Mouse (Mus musculus) embryonic facial prominence, embryonic 14.5 days (tissue): ENCODE measurements around the gene Suco. TPM values are rescaled to one million over a fixed set of nuclear protein-coding genes. Genes with fewer than 3 reads are reported as not detected.
A peak's percentile ranks its signal among the peaks of the same experiment; 100 is the strongest.

ENCODE experiments used
- ATAC-seq: fragments of 200-750 bp; cut with Nextera tagmentation; 2 replicates; pipeline ENCODE4 v1.8.0; 2017; ENCODE audit warnings: low read depth, moderate number of reproducible peaks, moderate TSS enrichment
- DNase-seq: peaks from one replicate; pipeline ENCODE4 v3.0.0-alpha.2; 2015; ENCODE audit warnings: low spot score
- H3K27ac ChIP-seq: fragments of 300-500 bp; sonication (generic); replicated peaks from 2 replicates; pipeline ENCODE4 v1.5.1; 2014; ENCODE audit warnings: low read depth, mild to moderate bottlenecking, low read length, moderate library complexity
- H3K27me3 ChIP-seq: fragments of 300-500 bp; sonication (generic); replicated peaks from 2 replicates; pipeline ENCODE4 v1.6.1; 2014; ENCODE audit warnings: low read length; ENCODE audit not compliant: control insufficient read depth, insufficient read depth
- H3K36me3 ChIP-seq: fragments of 300-500 bp; sonication (generic); 2 replicates; pipeline ENCODE4 v1.6.1; 2014; ENCODE audit warnings: low read length, mixed read lengths; ENCODE audit not compliant: control insufficient read depth, insufficient read depth
- H3K4me1 ChIP-seq: fragments of 300-500 bp; sonication (generic); 2 replicates; pipeline ENCODE4 v1.6.1; 2014; ENCODE audit warnings: antibody characterized with exemption, low read length; ENCODE audit not compliant: control insufficient read depth, insufficient read depth
- H3K4me2 ChIP-seq: fragments of 300-500 bp; sonication (generic); 2 replicates; pipeline ENCODE4 v1.6.1; 2014; ENCODE audit warnings: low read depth, mild to moderate bottlenecking, low read length, moderate library complexity, mixed read lengths
- H3K4me3 ChIP-seq: fragments of 300-500 bp; sonication (generic); 2 replicates; pipeline ENCODE4 v1.5.1; 2014; ENCODE audit warnings: low read depth, mild to moderate bottlenecking, low read length
- H3K9ac ChIP-seq: fragments of 300-500 bp; sonication (generic); 2 replicates; pipeline ENCODE4 v1.6.1; 2014; ENCODE audit warnings: low read depth, mild to moderate bottlenecking, low read length, moderate library complexity, mixed read lengths
- H3K9me3 ChIP-seq: fragments of 300-500 bp; sonication (generic); 2 replicates; pipeline ENCODE4 v1.6.1; 2016; ENCODE audit warnings: low read length; ENCODE audit not compliant: control insufficient read depth
- WGBS: fragments of 180-500 bp; shearing (Covaris S2); extraction: QIAGEN DNeasy Blood & Tissue Kit; methylation state at CpG from one replicate; pipeline ENCODE4 v1.1.7; 2014; 5-methylcytosine and 5-hydroxymethylcytosine counted together
- polyA plus RNA-seq: library from polyadenylated mRNA; unstranded; fragments of >200 nt; fragmentation: Nextera tagmentation; extraction: Ambion mirVana; gene quantifications from 2 replicates; pipeline ENCODE4 v1.2.1, GENCODE M21; 2014

Gene Suco
- polyA plus RNA-seq, 1 experiment from 2014 or later, result 28.7 TPM

DNA sequence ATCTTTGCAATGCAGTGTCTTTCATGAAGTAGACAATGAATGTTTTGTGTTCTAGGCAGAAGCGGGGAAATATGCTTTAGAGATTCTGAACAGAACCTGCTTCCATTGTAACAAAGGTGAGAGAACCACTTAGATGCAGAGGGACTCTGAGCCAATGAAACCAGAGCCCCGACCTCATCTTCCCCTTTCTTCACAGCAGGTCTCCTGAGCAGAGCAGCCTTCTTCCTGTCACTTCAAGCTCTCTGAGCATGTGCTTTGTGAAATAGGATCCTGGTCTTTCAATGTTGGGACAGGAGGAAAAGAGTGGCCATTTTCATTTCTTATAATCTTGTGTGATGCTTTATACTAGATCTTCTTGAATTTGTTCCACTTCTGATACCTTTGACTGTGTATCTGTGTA, 23.6 kb upstream of the Suco start:
- H3K27ac ChIP-seq, result no peak overlapping the region
- 43% methylated on average over 2 of the region's 2 CpGs for WGBS
- DNase-seq, result no peak
- no peak for ATAC-seq
- H3K4me2 ChIP-seq, result no peak overlapping the region
- H3K36me3 ChIP-seq, result no peaks in the 10 kb centered on the region
- no peaks in the 10 kb centered on the region for H3K4me1 ChIP-seq
- no peak overlapping the region for H3K9ac ChIP-seq
- no peak overlapping the region for H3K4me3 ChIP-seq
- H3K27me3 ChIP-seq, result no peaks in the 10 kb centered on the region
- H3K9me3 ChIP-seq, result no peaks in the 10 kb centered on the region

DNA sequence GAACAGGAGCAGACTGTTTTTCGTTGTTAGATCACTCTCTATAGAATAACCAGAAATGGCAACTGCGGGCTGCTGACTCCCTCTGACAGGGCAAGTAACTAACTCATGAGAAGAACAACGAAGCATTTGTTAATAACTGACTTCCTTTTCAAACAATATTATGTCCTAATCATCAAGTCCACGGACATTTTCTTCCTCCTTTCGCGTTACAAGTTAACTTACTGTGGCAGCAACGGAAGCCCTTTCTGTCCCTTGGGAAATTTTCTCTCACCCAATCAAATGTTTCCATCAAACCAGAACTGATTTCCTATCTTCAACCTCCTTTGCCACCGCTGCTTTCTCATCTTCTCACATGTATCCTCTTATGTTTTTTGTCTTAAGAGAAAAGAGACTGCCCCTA, 20.8 kb upstream of the Suco start:
- WGBS, result 76% methylated on average over 8 of the region's 8 CpGs
- Histone ChIP-seq H3K27me3 (no peaks in the 10 kb centered on the region), H3K4me3 (no peak overlapping the region), H3K9ac (no peak overlapping the region), H3K4me1 (no peaks in the 10 kb centered on the region), H3K27ac (no peak overlapping the region), H3K36me3 (no peaks in the 10 kb centered on the region), H3K9me3 (no peaks in the 10 kb centered on the region), H3K4me2 (no peak overlapping the region)
- no peak for DNase-seq
- no peak for ATAC-seq

DNA sequence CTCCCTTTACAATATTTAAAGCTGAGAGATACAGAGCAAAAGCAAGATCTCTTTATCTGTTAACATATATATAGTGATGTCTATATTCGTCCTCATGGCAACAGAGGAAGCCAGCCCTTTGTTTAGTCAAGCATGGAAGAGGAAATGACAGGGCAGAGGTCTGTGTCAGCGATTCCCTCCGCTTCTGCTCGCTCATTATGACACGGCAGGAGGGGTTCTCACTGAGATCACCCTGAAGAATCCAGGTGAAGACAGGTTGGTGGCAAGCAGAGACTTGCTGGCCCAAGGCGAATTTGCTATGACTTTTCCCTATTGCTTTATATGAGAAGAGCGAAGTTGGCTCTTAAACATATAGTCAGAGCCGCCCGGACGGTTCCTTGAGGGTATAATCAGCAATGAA, 19.6 kb upstream of the Suco start:
- Histone ChIP-seq H3K4me3 (no peak overlapping the region), H3K27ac (no peak overlapping the region), H3K9ac (no peak overlapping the region), H3K4me1 (no peaks in the 10 kb centered on the region), H3K4me2 (no peak overlapping the region), H3K27me3 (no peaks in the 10 kb centered on the region), H3K36me3 (no peaks in the 10 kb centered on the region), H3K9me3 (no peaks in the 10 kb centered on the region)
- DNase-seq (peak; percentile 43), ATAC-seq (peak; percentile 55; the same call in 1 of the 2 replicates)
- WGBS, result 38% methylated on average over 10 of the region's 10 CpGs

GRCm38 (mm10) chr1:161895014-161895413, 18.5 kb upstream of the Suco start:
- Histone ChIP-seq H3K27me3 (no peaks in the 10 kb centered on the region), H3K9ac (no peak overlapping the region), H3K36me3 (no peaks in the 10 kb centered on the region), H3K4me3 (no peak overlapping the region), H3K9me3 (no peaks in the 10 kb centered on the region), H3K4me1 (no peaks in the 10 kb centered on the region), H3K27ac (no peak overlapping the region), H3K4me2 (no peak overlapping the region)
- ATAC-seq, result no peak
- DNase-seq, result no peak
- 92% methylated on average over 3 of the region's 3 CpGs for WGBS

DNA sequence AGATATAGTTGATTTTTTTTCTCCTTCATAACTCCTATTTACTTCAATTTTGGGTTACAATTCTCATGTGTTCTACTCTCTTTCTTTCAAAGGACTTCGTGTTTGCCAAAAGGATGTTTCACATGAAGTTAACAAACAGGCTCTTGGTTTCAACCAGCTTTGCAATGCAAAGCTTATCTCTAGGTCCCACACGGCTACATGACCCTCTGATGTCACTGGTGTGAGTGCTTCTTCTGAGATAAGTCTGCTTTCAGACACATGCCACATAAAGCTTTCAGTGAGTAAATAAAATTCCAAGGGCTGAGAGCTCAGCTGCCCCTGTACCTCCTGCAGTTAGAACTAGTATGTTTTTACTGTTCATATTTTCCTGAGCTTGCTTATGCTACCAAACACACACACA, 18.1 kb upstream of the Suco start:
- Histone ChIP-seq H3K27ac (no peak overlapping the region), H3K9ac (no peak overlapping the region), H3K4me1 (no peaks in the 10 kb centered on the region), H3K4me3 (no peak overlapping the region), H3K9me3 (no peaks in the 10 kb centered on the region), H3K4me2 (no peak overlapping the region), H3K27me3 (no peaks in the 10 kb centered on the region), H3K36me3 (no peaks in the 10 kb centered on the region)
- WGBS, result 58% methylated on average over 2 of the region's 2 CpGs
- DNase-seq, result no peak
- ATAC-seq, result no peak

GRCm38 (mm10) chr1:161894126-161894525, 17.6 kb upstream of the Suco start:
- no peaks in the 10 kb centered on the region for H3K9me3 ChIP-seq
- H3K27ac ChIP-seq, result no peak overlapping the region
- H3K4me3 ChIP-seq, result no peak overlapping the region
- no peak overlapping the region for H3K4me2 ChIP-seq
- ATAC-seq (no peak), DNase-seq (no peak)
- no peaks in the 10 kb centered on the region for H3K36me3 ChIP-seq
- no peaks in the 10 kb centered on the region for H3K4me1 ChIP-seq
- WGBS, result 66% methylated on average over 2 of the region's 2 CpGs
- H3K27me3 ChIP-seq, result no peaks in the 10 kb centered on the region
- H3K9ac ChIP-seq, result no peak overlapping the region

- Histone ChIP-seq H3K9me3 (no peaks in the 10 kb centered on the region), H3K4me1 (no peaks in the 10 kb centered on the region), H3K4me3 (no peak overlapping the region), H3K4me2 (no peak overlapping the region), H3K27ac (no peak overlapping the region), H3K9ac (no peak overlapping the region), H3K36me3 (no peaks in the 10 kb centered on the region), H3K27me3 (no peaks in the 10 kb centered on the region)
- DNase-seq, result no peak
- no peak for ATAC-seq
- 93% methylated on average over 3 of the region's 3 CpGs for WGBS
Observed at GRCm38 (mm10) chr1:161888823-161889222, 12.3 kb upstream of the Suco start.

GRCm38 (mm10) chr1:161887679-161888260, 11.3 kb upstream of the Suco start:
- Histone ChIP-seq H3K36me3 (no peaks in the 10 kb centered on the region), H3K4me3 (no peak overlapping the region), H3K27ac (no peak overlapping the region), H3K4me1 (no peaks in the 10 kb centered on the region), H3K9me3 (no peaks in the 10 kb centered on the region), H3K4me2 (no peak overlapping the region), H3K27me3 (no peaks in the 10 kb centered on the region), H3K9ac (no peak overlapping the region)
- no peak for DNase-seq
- WGBS, result 87% methylated on average over 12 of the region's 12 CpGs
- no peak for ATAC-seq

DNA sequence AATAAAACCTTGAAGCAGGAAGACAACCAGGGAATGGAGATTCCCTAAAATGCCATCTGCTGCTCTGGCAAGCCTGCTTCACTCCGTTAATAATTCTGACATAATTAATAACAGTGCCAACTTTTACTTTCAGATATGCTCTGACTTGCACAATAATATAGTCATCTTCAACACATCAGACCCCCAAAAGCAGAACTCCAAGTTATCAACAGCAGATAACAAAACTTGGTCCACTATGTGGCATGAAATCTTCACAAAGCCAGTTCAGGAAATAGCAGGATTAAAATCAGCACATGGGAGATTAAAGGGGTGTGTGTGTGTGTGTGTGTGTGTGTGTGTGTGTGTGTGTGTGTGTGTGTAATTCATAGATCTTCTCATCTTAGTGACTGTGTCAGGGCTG, 9.3 kb upstream of the Suco start:
- Histone ChIP-seq H3K4me3 (no peak overlapping the region), H3K27ac (no peak overlapping the region), H3K4me2 (no peak overlapping the region), H3K27me3 (no peaks in the 10 kb centered on the region), H3K4me1 (no peaks in the 10 kb centered on the region), H3K9me3 (no peaks in the 10 kb centered on the region), H3K36me3 (no peaks in the 10 kb centered on the region), H3K9ac (no peak overlapping the region)
- ATAC-seq (no peak), DNase-seq (no peak)
- WGBS, result 74% methylated on average over 1 of the region's 1 CpGs
